Mouse (Mus musculus) C2C12 (cell line): ENCODE measurements around the gene Isg20l2. TPM values are rescaled to one million over a fixed set of nuclear protein-coding genes. Genes with fewer than 3 reads are reported as not detected.
A peak's percentile ranks its signal among the peaks of the same experiment; 100 is the strongest.
"Not testable (repeated sequence)": the region's sequence is repeated elsewhere in the genome, so short reads cannot be mapped to it uniquely, and the experiment has no call there.

ENCODE experiments used
- H3K27me3 ChIP-seq: one replicate; pipeline ENCODE4 v1.6.1; 2011; ENCODE audit not compliant: control insufficient read depth, insufficient read depth, insufficient read length
- H3K36me3 ChIP-seq: one replicate; pipeline ENCODE4 v1.6.1; 2011; ENCODE audit not compliant: control insufficient read depth, insufficient read depth
- H3K4me3 ChIP-seq: one replicate; pipeline ENCODE4 v1.5.1; 2011; ENCODE audit warnings: mild to moderate bottlenecking, control low read depth; ENCODE audit not compliant: poor library complexity, insufficient read depth, severe bottlenecking
- H3K79me2 ChIP-seq: one replicate; pipeline ENCODE4 v1.6.1; 2011; ENCODE audit not compliant: control insufficient read depth, insufficient read depth
- H3K79me3 ChIP-seq: one replicate; pipeline ENCODE4 v1.6.1; 2011; ENCODE audit warnings: low read depth, control low read depth
- H3ac ChIP-seq: one replicate; pipeline ENCODE3; 2011; ENCODE audit warnings: low read depth; ENCODE audit not compliant: control insufficient read depth, insufficient read length
- CEBPB ChIP-seq: IDR thresholded peaks from one replicate; pipeline ENCODE4 v1.6.1; 2011; ENCODE audit warnings: low read depth, mild to moderate bottlenecking, control low read depth, moderate library complexity
- CTCF ChIP-seq: IDR thresholded peaks from one replicate; pipeline ENCODE4 v1.5.1; 2011; ENCODE audit not compliant: control insufficient read depth, insufficient read depth, insufficient read length
- FOSL1 ChIP-seq: IDR thresholded peaks from one replicate; pipeline ENCODE4 v1.8.0; 2011; ENCODE audit warnings: mild to moderate bottlenecking, low read length; ENCODE audit not compliant: poor library complexity, insufficient read depth, severe bottlenecking
- MAX ChIP-seq: IDR thresholded peaks from one replicate; pipeline ENCODE4 v1.6.1; 2011; ENCODE audit warnings: mild to moderate bottlenecking, control low read depth
- MYOD1 ChIP-seq: IDR thresholded peaks from one replicate; pipeline ENCODE4 v1.6.1; 2011; ENCODE audit warnings: low read depth; ENCODE audit not compliant: control insufficient read depth, insufficient read length
- MYOG ChIP-seq: IDR thresholded peaks from one replicate; pipeline ENCODE4 v1.6.1; 2011; ENCODE audit not compliant: control insufficient read depth, insufficient read length; ENCODE audit errors: extremely low read depth
- USF1 ChIP-seq: IDR thresholded peaks from one replicate; pipeline ENCODE4 v1.6.1; 2011; ENCODE audit warnings: low read depth, mild to moderate bottlenecking, control low read depth, moderate library complexity
- polyA plus RNA-seq: library from polyadenylated mRNA; unstranded; fragments of >200 nt; fragmentation: generic; extraction: Trizol; gene quantifications from one replicate; pipeline ENCODE4 v1.2.1, GENCODE M21; 2012; ENCODE audit warnings: missing spikeins

Isg20l2 gene
- polyA plus RNA-seq, 1 experiment: 25.0 TPM

GRCm38 (mm10) chr3:87901036-87901624 lies 29.0 kb upstream of the Isg20l2 start:
- no peak overlapping the region for H3K4me3 ChIP-seq
- TF ChIP-seq USF1 (no peak), CEBPB (no peak), MYOD1 (no peak)
- no peaks in the 10 kb centered on the region for H3K27me3 ChIP-seq
- no peak overlapping the region for H3ac ChIP-seq
- no peaks in the 10 kb centered on the region for H3K36me3 ChIP-seq
- H3K79me2 ChIP-seq: peaks cover under 1% of the 10 kb centered on the region
- H3K79me3 ChIP-seq: no peaks in the 10 kb centered on the region

DNA sequence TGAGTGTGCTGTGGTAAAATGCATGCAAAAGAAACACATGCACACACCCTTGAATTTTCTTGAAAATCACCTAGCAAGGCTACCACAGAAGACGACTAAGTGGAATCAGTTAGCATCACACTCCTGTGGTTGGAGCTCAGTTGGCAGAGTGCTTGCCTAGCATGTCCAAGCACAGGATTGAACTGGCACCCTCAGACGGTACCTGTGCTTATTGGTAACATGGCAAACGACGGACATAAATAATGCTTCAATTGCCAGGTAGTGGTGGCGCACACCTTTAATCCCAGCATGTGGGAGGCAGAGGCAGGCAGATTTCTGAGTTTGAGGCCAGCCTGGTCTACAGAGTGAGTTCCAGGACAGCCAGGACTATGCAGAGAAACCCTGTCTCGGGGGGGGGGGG lies 28.2 kb upstream of the Isg20l2 start:
- H3K27me3 ChIP-seq, H3K36me3 ChIP-seq, H3ac ChIP-seq, H3K79me2 ChIP-seq, H3K79me3 ChIP-seq, H3K4me3 ChIP-seq: not testable (repeated sequence)

- Histone ChIP-seq H3K4me3 (no peak overlapping the region), H3K79me3 (peaks cover 23% of the 10 kb centered on the region), H3K79me2 (peaks cover 27% of the 10 kb centered on the region), H3K27me3 (no peaks in the 10 kb centered on the region), H3K36me3 (peaks cover 3% of the 10 kb centered on the region), H3ac (no peak overlapping the region)
- TF ChIP-seq CTCF (no peak), FOSL1 (no peak), MYOD1 (no peak), MYOG (no peak), CEBPB (no peak), USF1 (no peak), MAX (no peak)
Observed at GRCm38 (mm10) chr3:87903821-87904220, 26.3 kb upstream of the Isg20l2 start.

DNA sequence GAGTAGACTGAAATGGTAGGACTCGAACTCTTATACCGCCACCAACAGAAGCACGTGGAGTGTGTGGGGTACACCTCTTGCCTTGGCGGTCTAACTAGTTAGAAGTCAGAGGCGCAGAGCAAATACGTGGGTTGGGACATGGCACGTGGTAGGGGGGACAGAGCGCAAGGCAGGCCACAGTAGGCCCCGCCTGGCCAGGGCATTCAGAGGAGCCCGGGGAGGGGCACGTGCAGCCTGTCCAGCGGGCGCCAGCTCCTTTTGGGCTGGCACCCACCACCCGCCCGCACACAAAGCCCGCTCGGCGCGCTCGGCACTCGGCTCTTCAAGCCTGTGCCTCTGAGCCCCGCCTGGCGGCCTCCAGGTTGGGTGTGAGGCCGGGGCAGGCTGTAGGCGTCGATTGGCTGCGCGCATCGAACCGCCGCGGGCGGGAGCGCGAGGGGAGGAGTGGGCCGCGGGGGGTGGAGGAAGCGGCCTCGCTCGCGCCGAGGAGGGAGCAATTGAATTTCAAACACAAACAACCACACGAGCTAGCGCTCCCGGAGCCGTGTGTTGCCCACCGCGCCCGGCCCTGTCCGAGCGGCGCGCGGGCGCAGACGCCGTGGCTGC lies 24.1 kb upstream of the Isg20l2 start, which contains the start of gene Hdgf:
Hdgf (plus strand) TSS at position 442 of the 606 bp plus-strand sequence.
- peaks cover 44% of the 10 kb centered on the region for H3K79me3 ChIP-seq
- H3K27me3 ChIP-seq: no peaks in the 10 kb centered on the region
- TF ChIP-seq MYOD1 (no peak), USF1 (peak; percentile 87), CTCF (no peak), MAX (peak; percentile 98), MYOG (no peak)
- peaks cover 5% of the 10 kb centered on the region for H3K36me3 ChIP-seq
- H3ac ChIP-seq: peak within 1 kb of the TSS; percentile 100
- peaks cover 49% of the 10 kb centered on the region for H3K79me2 ChIP-seq
- H3K4me3 ChIP-seq: peak within 1 kb of the TSS; percentile 80

DNA sequence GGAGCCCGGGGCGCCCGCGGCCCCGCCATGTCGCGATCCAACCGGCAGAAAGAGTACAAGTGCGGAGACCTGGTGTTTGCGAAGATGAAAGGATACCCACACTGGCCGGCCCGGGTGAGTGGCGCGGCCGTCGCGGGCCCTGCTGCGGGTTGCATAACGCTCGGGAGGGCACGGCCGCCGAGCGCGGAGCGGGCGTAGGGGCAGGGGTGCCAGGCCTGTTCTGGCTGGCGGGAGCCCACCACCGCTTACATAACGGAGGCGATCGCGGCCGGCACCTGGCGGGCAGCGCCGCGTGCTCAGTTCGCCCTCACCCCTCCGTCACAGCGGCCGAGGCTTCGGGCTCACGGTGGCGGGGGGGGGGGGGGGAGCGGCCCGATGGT lies 23.5 kb upstream of the Isg20l2 start:
- Histone ChIP-seq H3K4me3 (peak overlapping the region; percentile 80), H3K79me3 (peaks cover 50% of the 10 kb centered on the region), H3K79me2 (peaks cover 55% of the 10 kb centered on the region), H3K36me3 (peaks cover 11% of the 10 kb centered on the region), H3ac (peak overlapping the region; percentile 100), H3K27me3 (no peaks in the 10 kb centered on the region)
- TF ChIP-seq CEBPB (peak; percentile 1), MAX (no peak)

- Histone ChIP-seq H3K27me3 (no peaks in the 10 kb centered on the region), H3K36me3 (peaks cover 14% of the 10 kb centered on the region), H3K79me2 (peaks cover 61% of the 10 kb centered on the region), H3K4me3 (peak overlapping the region; percentile 80), H3ac (peak overlapping the region; percentile 100), H3K79me3 (peaks cover 56% of the 10 kb centered on the region)
- TF ChIP-seq USF1 (no peak), MAX (no peak), CEBPB (no peak), MYOG (no peak), CTCF (no peak), FOSL1 (no peak), MYOD1 (no peak)
Observed at GRCm38 (mm10) chr3:87906981-87907857, 22.9 kb upstream of the Isg20l2 start.
